Mouse (Mus musculus) fibroblast of lung, adult 2 months (primary cell): ENCODE data around the gene Cep57l1.

Source experiments
- DNase-seq: peaks from one replicate; pipeline ENCODE4 v3.0.0-alpha.2; 2011; ENCODE audit warnings: low read depth

Gene Cep57l1

DNA sequence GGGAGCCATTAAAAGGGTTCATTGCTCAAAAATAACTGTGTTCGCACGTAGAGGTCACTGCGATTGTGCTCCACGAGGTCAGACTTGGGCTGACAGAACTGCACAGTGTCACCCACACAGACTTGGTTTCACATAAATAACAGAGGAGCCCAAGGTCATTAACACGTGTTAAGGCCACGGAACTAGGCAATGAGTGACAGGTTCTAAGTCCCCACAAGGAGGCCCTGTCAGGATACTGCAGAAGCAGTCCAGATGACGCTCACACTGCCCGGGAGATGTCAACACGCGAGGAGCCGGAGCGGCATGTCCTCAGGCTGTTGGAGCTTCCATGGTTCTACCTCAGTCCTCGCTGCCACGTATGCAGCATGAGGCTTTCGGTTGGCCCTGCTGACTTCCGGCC is 72.4 kb downstream of the Cep57l1 start:
- DNase-seq: no peak

GRCm38 (mm10) chr10:41735398-41735797 is 74.3 kb downstream of the Cep57l1 start:
- no peak for DNase-seq

DNA sequence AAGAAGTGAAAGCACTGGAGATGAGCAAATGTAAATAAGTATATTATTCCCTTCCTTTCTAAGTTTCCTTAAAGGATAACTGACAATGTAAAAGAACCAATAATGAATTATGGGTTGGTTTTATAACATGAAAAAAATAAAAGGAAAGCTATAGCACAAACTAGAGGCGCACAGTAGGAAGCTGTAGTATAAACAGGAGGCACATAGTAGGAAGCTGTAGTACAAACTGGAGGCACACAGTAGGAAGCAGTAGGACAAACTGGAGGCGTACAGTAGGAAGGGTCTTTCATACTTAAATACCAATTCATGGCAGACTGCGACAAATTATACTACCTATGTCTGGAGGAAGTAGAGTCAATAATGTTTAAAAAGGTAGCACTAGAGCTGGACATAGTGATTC is 76.5 kb downstream of the Cep57l1 start:
- DNase-seq: no peak

DNA sequence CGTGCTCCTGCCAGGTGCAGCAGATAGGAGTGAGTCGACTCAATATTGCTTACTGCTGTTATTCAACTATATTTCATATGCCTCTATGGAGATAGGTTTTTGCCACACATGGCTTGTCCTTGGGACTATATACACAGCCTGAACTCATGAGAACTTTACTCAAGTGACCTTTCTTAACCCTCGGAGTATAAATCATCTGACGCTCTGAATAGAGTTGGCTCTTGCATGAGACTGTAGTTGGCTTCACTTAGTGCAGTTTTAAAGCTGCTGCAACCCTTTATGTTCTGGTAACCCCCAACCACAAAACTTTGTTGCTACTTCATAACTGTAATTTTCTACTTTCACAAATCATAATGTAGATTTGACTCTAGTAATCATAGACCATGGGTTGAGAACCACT is 77.7 kb downstream of the Cep57l1 start:
- no peak for DNase-seq

- DNase-seq: no peak
Measured at GRCm38 (mm10) chr10:41730746-41731145, 78.9 kb downstream of the Cep57l1 start.

DNA sequence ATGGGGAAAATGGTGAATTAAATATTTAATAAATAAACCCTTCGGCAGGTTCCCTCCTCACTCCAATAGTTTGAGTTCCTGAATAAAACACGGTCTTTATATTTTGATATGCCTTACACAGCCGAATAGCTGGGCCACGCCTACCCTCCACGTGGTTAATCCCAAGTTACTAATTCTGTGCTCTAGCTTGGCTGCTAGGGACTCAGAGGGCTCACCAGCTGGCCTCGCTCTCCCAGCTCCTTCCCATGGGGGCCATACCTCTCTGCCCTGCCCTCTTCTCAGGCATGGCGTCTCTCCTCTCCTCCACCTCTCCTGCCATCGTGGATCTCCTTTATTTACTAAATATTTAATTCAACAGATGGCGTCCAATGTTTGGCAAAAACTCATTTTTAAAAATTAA is 83.5 kb downstream of the Cep57l1 start:
- DNase-seq: no peak

- DNase-seq: no peak
Measured at GRCm38 (mm10) chr10:41719587-41719986, 90.1 kb downstream of the Cep57l1 start.

DNA sequence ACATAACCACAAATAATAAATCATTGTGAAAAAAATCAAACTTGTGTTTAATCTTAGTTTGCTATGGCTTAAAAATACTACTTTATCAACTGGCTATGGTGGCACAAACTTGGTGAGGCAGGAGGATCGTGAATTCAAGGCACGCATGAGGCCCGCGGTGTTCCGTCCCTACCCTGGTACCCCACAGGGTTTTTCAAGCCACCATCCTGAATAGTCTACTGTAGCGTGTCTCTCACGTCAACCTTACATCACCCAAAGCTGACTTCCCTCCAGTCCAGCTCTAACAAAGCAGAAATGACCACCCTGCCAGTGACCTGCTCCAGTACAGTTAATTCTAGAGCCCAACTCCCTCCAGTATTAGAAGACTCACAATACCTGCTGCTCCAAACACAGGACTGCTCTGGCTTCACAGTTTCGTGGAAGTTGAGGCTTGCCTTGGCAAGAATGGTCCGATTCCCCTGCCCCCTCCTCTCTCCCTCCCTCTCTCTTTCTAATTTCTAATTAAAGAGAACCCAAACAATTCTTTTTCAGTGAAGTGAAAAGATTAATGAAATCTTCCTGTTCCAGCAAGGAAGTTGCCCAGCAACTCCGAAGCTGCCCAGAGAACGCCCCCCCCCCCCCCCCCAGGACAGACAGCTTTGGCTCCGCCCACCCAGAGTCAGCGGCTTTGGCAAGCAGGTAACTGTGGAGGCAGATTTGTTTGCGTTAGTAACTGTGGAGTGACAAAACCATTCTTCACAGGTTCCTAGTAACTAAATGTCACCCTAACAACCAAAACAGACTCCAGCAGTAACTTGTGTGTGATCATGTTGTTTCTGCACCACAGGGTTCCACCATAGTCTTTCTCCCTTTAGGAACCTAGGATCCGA is 93.4 kb downstream of the Cep57l1 start, which contains the start of gene Ccdc162:
Ccdc162 (minus strand) TSS at position 606 of the 869 bp plus-strand sequence.
- no peak for DNase-seq

- DNase-seq: no peak
Measured at GRCm38 (mm10) chr10:41715557-41715956, 94.1 kb downstream of the Cep57l1 start.

DNA sequence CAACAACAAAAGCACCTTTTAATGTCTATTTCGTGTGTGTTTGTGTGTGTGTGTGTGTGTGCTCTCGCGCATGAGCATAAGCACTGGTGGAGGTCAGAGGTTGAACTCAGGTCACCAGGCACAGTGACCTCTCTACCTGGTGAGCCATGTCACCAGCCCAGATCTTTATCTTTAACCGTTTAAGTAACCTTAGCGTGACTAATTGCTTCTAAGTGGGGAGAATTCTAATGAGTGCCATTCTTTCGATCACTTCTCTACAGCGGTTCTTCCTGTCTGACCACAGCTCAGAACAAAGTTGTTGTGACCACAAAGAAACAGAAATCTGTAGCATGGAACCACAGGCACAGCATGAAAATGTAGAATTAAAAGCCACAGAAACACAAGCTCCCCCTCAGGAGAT is 98.2 kb downstream of the Cep57l1 start:
- DNase-seq: no peak

GRCm38 (mm10) chr10:41710773-41711172 is 98.9 kb downstream of the Cep57l1 start:
- DNase-seq: no peak

DNA sequence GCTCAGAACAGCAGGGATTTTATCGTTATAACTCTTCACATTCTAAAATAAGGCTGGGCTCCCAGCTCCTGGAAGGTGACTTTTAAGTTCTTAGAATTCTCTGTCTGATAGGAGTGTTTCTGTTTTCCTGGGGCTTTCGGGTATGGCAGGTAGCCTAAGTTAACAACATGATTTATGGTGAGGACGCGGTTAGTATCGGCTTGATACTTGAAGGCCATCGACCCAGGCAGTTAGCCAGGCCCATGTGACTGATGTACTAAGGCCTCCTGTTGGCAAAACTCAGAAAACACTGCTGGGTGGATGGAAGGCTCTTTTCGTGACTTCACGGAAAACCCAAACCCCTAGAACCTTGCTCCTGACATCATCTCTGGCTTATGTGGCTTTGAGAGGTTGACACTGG is 100.3 kb downstream of the Cep57l1 start:
- no peak for DNase-seq

GRCm38 (mm10) chr10:41699669-41700068 is 110.0 kb downstream of the Cep57l1 start:
- DNase-seq: no peak

DNA sequence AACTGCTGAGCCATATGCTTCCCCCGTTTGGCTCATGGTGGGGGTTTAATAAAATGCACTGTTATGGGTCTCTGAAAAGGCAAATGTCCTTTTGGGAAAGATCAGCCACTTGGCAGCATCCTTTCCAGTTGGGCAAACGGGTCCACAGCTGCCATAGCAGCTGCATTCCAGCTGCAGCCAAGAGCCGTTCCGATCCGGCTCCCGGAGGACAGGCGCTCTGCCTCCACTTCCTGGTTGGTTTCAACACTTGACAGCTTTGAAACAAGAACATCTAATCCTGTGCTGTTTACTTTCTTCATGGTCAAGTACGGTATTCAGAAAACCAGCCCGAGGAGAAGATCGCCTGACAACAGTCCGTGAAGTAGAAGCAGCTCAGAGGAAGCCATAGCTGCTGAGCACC is 112.6 kb downstream of the Cep57l1 start:
- DNase-seq: no peak

DNA sequence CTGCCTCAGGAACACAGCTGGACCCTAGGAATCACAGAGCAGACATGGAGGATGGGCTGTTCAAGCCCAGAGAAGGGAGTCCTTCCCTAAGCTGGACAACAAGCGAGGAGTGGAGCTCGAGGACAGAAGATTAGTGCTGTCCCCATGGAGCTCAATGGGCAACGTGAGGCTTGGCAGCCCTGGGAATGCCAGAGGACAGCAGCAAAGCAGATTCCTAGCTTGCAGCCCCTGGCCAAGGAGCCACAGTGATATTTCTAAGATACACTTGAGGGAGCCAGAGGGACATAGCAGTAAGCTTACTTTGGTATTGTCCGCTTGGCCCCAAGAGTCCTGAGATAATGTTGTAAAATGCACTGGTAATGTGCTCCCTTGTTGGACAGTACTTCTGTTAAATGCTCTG is 118.7 kb downstream of the Cep57l1 start:
- DNase-seq: no peak

- DNase-seq: no peak
Measured at GRCm38 (mm10) chr10:41689941-41690887, 119.5 kb downstream of the Cep57l1 start.

DNA sequence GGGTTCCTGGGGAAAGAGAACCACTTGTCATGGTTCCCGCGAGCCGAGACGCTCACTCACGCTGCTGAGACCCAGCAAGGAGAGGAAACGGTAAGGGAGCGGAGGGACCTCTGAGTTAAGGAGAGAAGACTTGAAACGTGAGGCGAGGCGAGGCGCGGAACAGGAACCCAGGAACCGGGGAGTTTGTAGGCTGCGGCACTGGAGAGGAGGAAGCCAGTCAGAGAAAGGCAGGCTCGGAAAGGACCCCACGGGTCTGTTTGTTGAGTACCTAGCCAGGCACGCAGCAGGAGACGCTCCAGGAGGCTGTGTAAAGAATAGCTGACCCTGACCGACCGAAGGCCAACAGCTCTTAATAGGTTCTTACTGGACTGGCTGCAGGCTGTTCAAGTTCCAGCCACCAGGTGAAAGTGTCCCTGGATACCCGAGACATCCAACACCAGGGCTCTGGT is 125.1 kb downstream of the Cep57l1 start:
- no peak for DNase-seq

- peak; percentile 51 for DNase-seq
Measured at GRCm38 (mm10) chr10:41682546-41683393, 126.9 kb downstream of the Cep57l1 start.

DNA sequence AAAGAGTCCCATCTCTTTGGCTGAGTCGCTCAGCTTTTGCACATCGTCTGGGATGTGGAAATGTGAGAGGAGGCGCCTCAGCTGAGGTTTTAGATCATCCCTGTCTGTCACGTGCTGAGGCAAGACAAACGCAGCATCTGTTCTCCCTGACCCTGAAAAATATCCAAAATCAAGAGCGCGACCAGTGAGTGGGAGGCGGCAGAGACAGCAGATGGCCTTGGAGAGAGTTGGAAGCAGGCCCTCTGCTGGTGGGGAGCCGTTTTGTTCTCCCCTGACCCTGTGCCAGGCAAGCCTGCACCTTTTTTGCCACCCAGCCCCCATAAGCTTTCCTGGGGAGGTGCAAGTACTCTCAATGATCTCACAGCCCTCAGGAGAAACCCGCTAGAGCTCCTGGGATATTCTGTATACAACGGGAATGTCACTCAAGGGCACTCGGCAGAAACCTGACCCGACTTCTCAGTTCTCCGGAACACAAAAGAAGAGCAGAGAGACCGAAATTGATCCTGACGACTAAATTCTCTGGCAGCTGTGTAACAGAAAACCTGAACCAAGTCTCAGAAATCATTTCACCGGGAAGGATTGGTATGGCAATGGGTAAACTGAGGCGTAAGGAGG is 130.8 kb downstream of the Cep57l1 start:
- DNase-seq: peak; percentile 46

DNA sequence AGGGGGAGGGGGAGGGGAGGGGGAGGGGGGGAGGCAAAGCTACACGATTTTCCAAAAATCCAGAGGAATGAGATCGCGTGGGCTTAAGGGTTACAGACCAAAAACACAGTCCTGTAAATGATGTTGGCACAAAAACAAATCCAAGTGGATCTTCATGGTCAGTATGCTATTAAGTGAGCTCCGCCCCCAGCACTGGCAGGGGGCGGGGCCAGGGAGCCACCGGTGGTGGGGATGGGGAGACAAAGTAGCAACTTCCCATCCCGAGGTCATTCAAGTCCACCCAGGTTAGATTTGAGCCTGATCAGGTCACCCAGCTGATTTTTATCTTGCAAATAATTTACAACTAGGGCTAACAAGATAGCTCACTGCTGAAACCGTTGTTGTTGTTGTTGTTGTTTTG is 132.3 kb downstream of the Cep57l1 start:
- no peak for DNase-seq

DNA sequence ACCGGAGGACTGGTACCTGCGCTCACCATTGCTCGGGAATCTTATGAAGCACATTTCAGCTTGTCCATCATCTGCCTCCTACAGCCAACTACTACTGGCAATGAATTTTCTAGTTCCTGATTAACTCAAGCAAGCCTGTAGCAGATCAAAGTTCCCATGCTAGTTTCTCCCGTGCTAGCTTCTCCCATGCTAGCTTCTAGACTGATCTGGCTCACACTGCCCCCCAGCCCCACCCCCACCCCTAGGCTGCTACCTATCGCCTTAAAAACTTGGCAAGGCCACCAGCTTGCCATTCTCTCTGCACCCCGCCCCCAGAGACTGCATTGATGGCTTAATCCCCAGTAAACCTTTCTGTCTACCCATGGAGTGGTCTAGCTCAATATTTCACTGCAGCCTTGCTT is 133.0 kb downstream of the Cep57l1 start:
- no peak for DNase-seq
